Mouse (Mus musculus) intestine, postnatal 0 days (tissue): ENCODE results near the gene Pcsk4. TPM values are rescaled to one million over a fixed set of nuclear protein-coding genes. Genes with fewer than 3 reads are reported as not detected.
"Not testable (repeated sequence)": the region's sequence is repeated elsewhere in the genome, so short reads cannot be mapped to it uniquely, and the experiment has no call there.

ENCODE experiments used
- ATAC-seq: fragments of 200-750 bp; cut with Nextera tagmentation; 2 replicates; pipeline ENCODE4 v1.8.0; 2017; ENCODE audit warnings: mild to moderate bottlenecking, moderate TSS enrichment, moderate library complexity
- H3K27ac ChIP-seq: fragments of 300-500 bp; sonication (generic); 2 replicates; pipeline ENCODE4 v1.5.1; 2014; ENCODE audit warnings: mild to moderate bottlenecking, low read depth, low read length, moderate library complexity
- H3K27me3 ChIP-seq: fragments of 300-500 bp; sonication (generic); replicated peaks from 2 replicates; pipeline ENCODE4 v1.6.1; 2014; ENCODE audit warnings: low read length, mixed read lengths; ENCODE audit not compliant: control insufficient read depth, insufficient read depth
- H3K36me3 ChIP-seq: fragments of 300-500 bp; sonication (generic); 2 replicates; pipeline ENCODE4 v1.6.1; 2014; ENCODE audit warnings: mild to moderate bottlenecking, moderate library complexity; ENCODE audit not compliant: control insufficient read depth, insufficient read depth
- H3K4me1 ChIP-seq: fragments of 300-500 bp; sonication (generic); replicated peaks from 2 replicates; pipeline ENCODE4 v1.6.1; 2014; ENCODE audit warnings: antibody characterized with exemption, low read length, mixed read lengths; ENCODE audit not compliant: control insufficient read depth, insufficient read depth
- H3K4me2 ChIP-seq: fragments of 300-500 bp; sonication (generic); replicated peaks from 2 replicates; pipeline ENCODE4 v1.6.1; 2014; ENCODE audit warnings: low read depth, mild to moderate bottlenecking, moderate library complexity
- H3K4me3 ChIP-seq: fragments of 300-500 bp; sonication (generic); 2 replicates; pipeline ENCODE4 v1.5.1; 2014; ENCODE audit warnings: low read depth, low read length
- H3K9ac ChIP-seq: fragments of 300-500 bp; sonication (generic); 2 replicates; pipeline ENCODE4 v1.6.1; 2014; ENCODE audit warnings: mild to moderate bottlenecking, low read depth, low read length
- H3K9me3 ChIP-seq: fragments of 300-500 bp; sonication (generic); 2 replicates; pipeline ENCODE4 v1.6.1; 2016; ENCODE audit warnings: mixed run types; ENCODE audit not compliant: control insufficient read depth
- CTCF ChIP-seq: sonication (generic); IDR thresholded peaks from 2 replicates; pipeline ENCODE4 v1.5.1; 2016; ENCODE audit warnings: low read depth, mild to moderate bottlenecking, control low read depth, antibody characterized with exemption, moderate library complexity
- WGBS: fragments of 180-500 bp; shearing (Covaris S2); extraction: QIAGEN DNeasy Blood & Tissue Kit; methylation state at CpG from one replicate; pipeline ENCODE4 v1.1.7; 2014; 5-methylcytosine and 5-hydroxymethylcytosine counted together
- polyA plus RNA-seq: library from polyadenylated mRNA; unstranded; fragments of >200 nt; fragmentation: Nextera tagmentation; extraction: Ambion mirVana; gene quantifications from 2 replicates; pipeline ENCODE4 v1.2.1, GENCODE M21; 2015

Gene Pcsk4
- polyA plus RNA-seq, 1 experiment from 2014 or later, result 13.1 TPM

- Histone ChIP-seq H3K9ac (no peak overlapping the region), H3K4me1 (peaks cover 4% of the 10 kb centered on the region; the same call in 1 of the 2 replicates), H3K27me3 (peaks cover 28% of the 10 kb centered on the region), H3K4me3 (no peak overlapping the region), H3K4me2 (no peak overlapping the region), H3K36me3 (no peaks in the 10 kb centered on the region), H3K9me3 (no peaks in the 10 kb centered on the region), H3K27ac (no peak overlapping the region)
- TF ChIP-seq CTCF, result no peak
- peak; percentile 46; the same call in 1 of the 2 replicates for ATAC-seq
- WGBS, result 18% methylated on average over 11 of the region's 11 CpGs
Measured at GRCm38 (mm10) chr10:80351896-80352295, 22.6 kb upstream of the Pcsk4 start.

DNA sequence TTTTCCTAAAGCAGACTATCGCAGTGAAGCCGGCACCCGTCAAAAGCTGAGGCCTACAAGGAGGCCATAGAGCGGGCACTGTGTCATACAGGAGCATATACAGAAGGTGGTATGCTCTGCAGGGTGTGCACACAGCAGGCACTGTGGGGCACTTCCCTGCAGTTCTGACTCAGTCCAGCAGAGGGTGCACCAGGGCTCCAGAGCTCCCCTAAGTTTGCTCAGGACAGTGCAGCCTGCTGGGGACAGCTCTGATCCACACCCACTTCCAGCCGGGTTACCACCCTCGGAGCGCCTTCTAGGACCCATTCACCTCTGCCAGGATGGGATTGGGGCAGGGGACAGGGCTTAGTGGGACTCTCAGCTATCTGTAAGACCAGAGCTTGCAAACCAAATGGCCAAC, 21.0 kb upstream of the Pcsk4 start:
- ATAC-seq, result peak; percentile 61
- H3K4me1 ChIP-seq, result peaks cover 4% of the 10 kb centered on the region; the same call in 1 of the 2 replicates
- 2% methylated on average over 7 of the region's 7 CpGs for WGBS
- no peaks in the 10 kb centered on the region for H3K9me3 ChIP-seq
- no peak overlapping the region for H3K9ac ChIP-seq
- H3K4me3 ChIP-seq, result no peak overlapping the region
- no peaks in the 10 kb centered on the region for H3K36me3 ChIP-seq
- H3K4me2 ChIP-seq, result no peak overlapping the region
- peaks cover 12% of the 10 kb centered on the region for H3K27me3 ChIP-seq
- TF ChIP-seq CTCF, result peak; percentile 98
- H3K27ac ChIP-seq, result no peak overlapping the region

- no peak overlapping the region for H3K9ac ChIP-seq
- H3K27ac ChIP-seq, result no peak overlapping the region
- no peaks in the 10 kb centered on the region; the same call in 1 of the 2 replicates for H3K36me3 ChIP-seq
- peaks cover 4% of the 10 kb centered on the region; the same call in 1 of the 2 replicates for H3K4me1 ChIP-seq
- H3K4me3 ChIP-seq, result peak overlapping the region; percentile 45
- ATAC-seq, result no peak
- 0 out of 2 replicates have a peak, but pooled peaks cover under 1% of the 10 kb centered on the region for H3K27me3 ChIP-seq
- WGBS, result 20% methylated on average over 26 of the region's 26 CpGs
- no peaks in the 10 kb centered on the region for H3K9me3 ChIP-seq
- H3K4me2 ChIP-seq, result peak overlapping the region; percentile 77
- TF ChIP-seq CTCF, result no peak
Measured at GRCm38 (mm10) chr10:80348981-80349380, 19.7 kb upstream of the Pcsk4 start.

GRCm38 (mm10) chr10:80348244-80348781, 19.0 kb upstream of the Pcsk4 start, which contains the start of gene Adamtsl5:
TSS of gene Adamtsl5 (minus strand) at chr10:80348412.
- Histone ChIP-seq H3K27me3 (no peaks in the 10 kb centered on the region), H3K27ac (peak within 1 kb of the TSS; percentile 46; the same call in 1 of the 2 replicates), H3K4me2 (peak within 1 kb of the TSS; percentile 77), H3K36me3 (no peaks in the 10 kb centered on the region; the same call in 1 of the 2 replicates), H3K4me1 (peaks cover 7% of the 10 kb centered on the region; the same call in 1 of the 2 replicates), H3K4me3 (peak within 1 kb of the TSS; percentile 45), H3K9me3 (no peaks in the 10 kb centered on the region), H3K9ac (peak within 1 kb of the TSS; percentile 45)
- WGBS, result 1% methylated on average over 41 of the region's 42 CpGs
- TF ChIP-seq CTCF, result peak; percentile 96
- peak; percentile 37 for ATAC-seq

- no peak for ATAC-seq
- Histone ChIP-seq H3K9ac (peak overlapping the region; percentile 45), H3K4me2 (peak overlapping the region; percentile 77), H3K4me1 (peaks cover 9% of the 10 kb centered on the region; the same call in 1 of the 2 replicates), H3K36me3 (no peaks in the 10 kb centered on the region; the same call in 1 of the 2 replicates), H3K9me3 (no peaks in the 10 kb centered on the region), H3K27ac (peak overlapping the region; percentile 46; the same call in 1 of the 2 replicates), H3K4me3 (peak overlapping the region; percentile 45), H3K27me3 (peaks cover 2% of the 10 kb centered on the region)
- 11% methylated on average over 17 of the region's 17 CpGs for WGBS
- no peak for TF ChIP-seq CTCF
Measured at GRCm38 (mm10) chr10:80347514-80347967, 18.2 kb upstream of the Pcsk4 start.

- not testable (repeated sequence) for H3K4me3 ChIP-seq, H3K36me3 ChIP-seq, H3K27ac ChIP-seq, H3K4me2 ChIP-seq, ATAC-seq, H3K9ac ChIP-seq, H3K9me3 ChIP-seq
- peaks cover 18% of the 10 kb centered on the region for H3K4me1 ChIP-seq
- peaks cover 18% of the 10 kb centered on the region for H3K27me3 ChIP-seq
- WGBS, result 84% methylated on average over 5 of the region's 6 CpGs
Measured at GRCm38 (mm10) chr10:80345929-80346328, 16.6 kb upstream of the Pcsk4 start.
